Mouse (Mus musculus) telencephalon, adult 2 months (tissue): ENCODE measurements around the gene Ptprn2.

Source experiments
- DNase-seq: peaks from one replicate; pipeline ENCODE4 v3.0.0-alpha.2; 2011; ENCODE audit warnings: low read depth, low spot score

Ptprn2 gene

GRCm38 (mm10) chr12:117158950-117159668 is 673.6 kb downstream of the Ptprn2 start:
- no peak for DNase-seq

- DNase-seq, result no peak
Measured at GRCm38 (mm10) chr12:117159669-117160210, 674.2 kb downstream of the Ptprn2 start.

- DNase-seq, result no peak
Measured at GRCm38 (mm10) chr12:117160211-117160891, 674.8 kb downstream of the Ptprn2 start.

- no peak for DNase-seq
Measured at GRCm38 (mm10) chr12:117162180-117162579, 676.7 kb downstream of the Ptprn2 start.

GRCm38 (mm10) chr12:117163789-117164188 is 678.3 kb downstream of the Ptprn2 start:
- no peak for DNase-seq

- DNase-seq, result no peak
Measured at GRCm38 (mm10) chr12:117166266-117166665, 680.7 kb downstream of the Ptprn2 start.

GRCm38 (mm10) chr12:117169670-117170069 is 684.1 kb downstream of the Ptprn2 start:
- no peak for DNase-seq

- no peak for DNase-seq
Measured at GRCm38 (mm10) chr12:117172529-117172884, 687.0 kb downstream of the Ptprn2 start.

- no peak for DNase-seq
Measured at GRCm38 (mm10) chr12:117172885-117173529, 687.5 kb downstream of the Ptprn2 start.

GRCm38 (mm10) chr12:117174189-117174588 is 688.7 kb downstream of the Ptprn2 start:
- no peak for DNase-seq

GRCm38 (mm10) chr12:117175072-117175681 is 689.7 kb downstream of the Ptprn2 start:
- no peak for DNase-seq

- no peak for DNase-seq
Measured at GRCm38 (mm10) chr12:117176259-117176823, 690.8 kb downstream of the Ptprn2 start.

GRCm38 (mm10) chr12:117187167-117187566 is 701.6 kb downstream of the Ptprn2 start:
- no peak for DNase-seq

GRCm38 (mm10) chr12:117192001-117192400 is 706.5 kb downstream of the Ptprn2 start:
- DNase-seq, result peak; percentile 45

GRCm38 (mm10) chr12:117196721-117197425 is 711.4 kb downstream of the Ptprn2 start:
- DNase-seq, result peak; percentile 95

- no peak for DNase-seq
Measured at GRCm38 (mm10) chr12:117198093-117198492, 712.6 kb downstream of the Ptprn2 start.

- DNase-seq, result peak; percentile 84
Measured at GRCm38 (mm10) chr12:117200117-117200516, 714.6 kb downstream of the Ptprn2 start.

- DNase-seq, result no peak
Measured at GRCm38 (mm10) chr12:117200590-117200989, 715.1 kb downstream of the Ptprn2 start.

- no peak for DNase-seq
Measured at GRCm38 (mm10) chr12:117203506-117203905, 718.0 kb downstream of the Ptprn2 start.

GRCm38 (mm10) chr12:117204905-117205304 is 719.4 kb downstream of the Ptprn2 start:
- no peak for DNase-seq
